Mouse (Mus musculus) spleen, adult 2 months (tissue): ENCODE measurements around the gene Gm9639.
"Not testable (repeated sequence)": the region's sequence is repeated elsewhere in the genome, so short reads cannot be mapped to it uniquely, and the experiment has no call there.

Source experiments
- CTCF ChIP-seq: fragments of 200-500 bp; IDR thresholded peaks from 2 replicates; pipeline ENCODE4 v1.5.1; 2011; ENCODE audit warnings: mild to moderate bottlenecking, inconsistent platforms; ENCODE audit not compliant: insufficient read depth, insufficient read length, insufficient replicate concordance; ENCODE audit errors: extremely low read depth
- POLR2A ChIP-seq: fragments of 200-500 bp; IDR thresholded peaks from 2 replicates; pipeline ENCODE4 v1.6.1; 2011; ENCODE audit warnings: low read depth, low read length, inconsistent platforms

DNA sequence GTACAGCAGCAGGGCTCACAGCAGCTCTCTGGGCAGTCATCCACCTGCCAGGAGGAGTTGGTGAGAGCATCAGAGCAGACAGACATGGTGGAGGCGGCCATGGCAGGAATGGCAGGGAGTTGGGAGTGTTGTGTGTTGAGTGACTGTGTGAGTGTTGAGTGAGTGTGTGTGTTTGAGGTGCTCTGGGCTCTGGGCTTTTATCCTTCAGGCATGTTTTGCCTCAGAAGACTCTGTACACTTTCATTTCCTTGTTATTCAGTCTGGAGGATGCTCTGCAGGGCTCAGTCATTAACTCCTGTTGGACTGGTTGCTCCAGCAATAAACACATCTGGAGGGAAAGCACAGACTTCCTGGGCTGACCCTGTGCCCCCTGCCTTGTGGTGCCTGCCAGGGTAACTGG is 35.3 kb downstream of the Gm9639 start, which contains the start of gene Gm3233:
- not testable (repeated sequence) for TF ChIP-seq CTCF, POLR2A
